Mouse (Mus musculus): ENCODE data around the gene Cox7a2l. TPM values are rescaled to one million over a fixed set of nuclear protein-coding genes. Genes with fewer than 3 reads are reported as not detected.

The Cox7a2l gene
- polyA plus RNA-seq (2012; fragmentation: generic; extraction: Trizol): 100 to 1,000 TPM; 278 to 284 TPM

DNA sequence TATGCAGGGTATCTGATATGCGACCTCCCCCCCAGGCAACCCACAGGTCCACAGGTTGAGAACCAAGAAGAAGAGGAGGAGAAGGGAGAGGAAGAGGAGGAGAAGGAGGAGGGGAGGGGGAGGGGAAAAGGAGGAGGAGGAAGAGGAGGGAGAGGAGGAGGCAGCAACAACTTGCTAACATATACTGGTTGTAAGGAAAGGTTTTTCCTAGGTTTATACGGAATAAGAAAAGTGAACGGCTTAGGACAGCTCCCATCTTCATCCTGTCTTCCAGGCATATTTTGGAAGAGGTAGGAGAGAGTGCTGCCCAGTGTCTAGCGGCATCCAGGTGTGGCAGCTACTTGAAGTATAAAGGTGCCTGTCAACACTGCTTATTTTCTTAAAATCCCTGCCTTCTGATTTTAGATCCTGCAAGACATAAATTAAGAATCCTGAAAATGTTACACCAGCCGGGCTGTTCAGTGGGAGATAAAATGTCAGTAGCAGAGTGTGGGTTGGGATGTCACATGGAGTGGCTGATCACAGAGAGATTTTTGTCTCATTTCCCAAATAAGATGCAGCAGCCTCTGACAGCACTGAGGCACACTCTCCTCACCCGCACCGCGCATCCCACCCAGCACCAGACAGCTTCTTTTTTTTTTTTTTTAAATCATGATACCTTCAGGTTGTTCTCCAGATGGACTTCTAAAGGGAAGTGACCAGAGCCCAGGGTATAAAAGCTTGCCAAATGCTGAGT is at the start of gene Cox7a2l:
Cox7a2l (minus strand) TSS at position 51 of the 736 bp plus-strand sequence.

Other genes starting within 250 kb of the Cox7a2l start
- gene Eml4, start 166.4 kb downstream of the Cox7a2l start, polyA plus RNA-seq (2012; fragmentation: generic; extraction: Trizol): 1 to 10 TPM in 1 of 2 experiments, under 1 TPM in 1; 0.28 to 7.0 TPM
- not detected for gene Kcng3, start 114.6 kb upstream of the Cox7a2l start, polyA plus RNA-seq (2012; fragmentation: generic; extraction: Trizol)
- 10 to 100 TPM; 16.9 to 34.9 TPM for gene Mta3, start 188.8 kb upstream of the Cox7a2l start, polyA plus RNA-seq (2012; fragmentation: generic; extraction: Trizol)

Data from C3H10T1/2 (cell line).